Mouse (Mus musculus): Measurements from ENCODE around the gene Piezo1. TPM values are rescaled to one million over a fixed set of nuclear protein-coding genes. Genes with fewer than 3 reads are reported as not detected.

Piezo1 gene
- polyA plus RNA-seq, 1 experiment, result 146 TPM

DNA sequence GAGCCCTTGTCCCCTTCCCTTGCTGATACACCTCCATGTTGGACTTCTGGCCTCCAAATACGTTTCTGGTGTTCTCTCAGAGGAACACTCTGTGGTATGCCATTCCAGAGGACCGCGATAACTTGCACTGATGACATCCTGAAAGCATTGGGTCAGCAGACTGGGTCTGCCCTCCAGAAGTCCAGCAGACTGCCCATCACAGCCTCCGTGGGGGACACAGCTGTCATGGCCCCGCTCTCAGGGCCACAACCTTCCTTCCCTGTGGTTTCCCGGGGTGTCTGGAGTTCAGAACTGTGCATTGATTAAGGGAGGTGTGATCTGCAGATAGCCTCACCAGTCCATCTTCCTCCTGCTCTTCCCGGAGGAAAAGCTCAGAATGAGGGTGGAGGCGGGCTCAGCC is 88.6 kb downstream of the Piezo1 start:
- TF ChIP-seq POLR2A (IDR thresholded peaks at IDR 0.05; ENCODE audit: low read depth, low read length), result no peak
- no peak for TF ChIP-seq CTCF (IDR thresholded peaks at IDR 0.05; ENCODE audit: borderline replicate concordance, insufficient read depth, low read length)

GRCm38 (mm10) chr8:122461473-122462148 is 89.5 kb downstream of the Piezo1 start:
- Histone ChIP-seq H3K27ac (ENCODE audit: insufficient read depth, low read length) (peak overlapping the region; percentile 65), H3K4me3 (ENCODE audit: insufficient read depth, low read length) (no peak overlapping the region), H3K4me1 (ENCODE audit: control insufficient read depth, insufficient read depth, low read length) (peaks cover 21% of the 10 kb centered on the region)
- TF ChIP-seq CTCF (IDR thresholded peaks at IDR 0.05; ENCODE audit: borderline replicate concordance, insufficient read depth, low read length), result no peak
- no peak for TF ChIP-seq POLR2A (IDR thresholded peaks at IDR 0.05; ENCODE audit: low read depth, low read length)

More for the DNA sequence above, 88.6 kb downstream of the Piezo1 start:
- peak overlapping the region; percentile 9; the same call in 1 of the 2 replicates for H3K27ac ChIP-seq (ENCODE audit: insufficient read depth, low read length)
- H3K4me1 ChIP-seq (ENCODE audit: control insufficient read depth, insufficient read depth, low read length), result peaks cover 21% of the 10 kb centered on the region
- H3K4me3 ChIP-seq (ENCODE audit: insufficient read depth, low read length), result no peak overlapping the region

- Histone ChIP-seq H3K4me3 (ENCODE audit: insufficient read depth, low read length) (peak within 1 kb of the TSS; percentile 23; the same call in 1 of the 2 replicates), H3K4me1 (ENCODE audit: control insufficient read depth, insufficient read depth, low read length) (peaks cover 21% of the 10 kb centered on the region), H3K27ac (ENCODE audit: insufficient read depth, low read length) (peak within 1 kb of the TSS; percentile 65)
- TF ChIP-seq POLR2A (IDR thresholded peaks at IDR 0.05; ENCODE audit: low read depth, low read length), result no peak
- TF ChIP-seq CTCF (IDR thresholded peaks at IDR 0.05; ENCODE audit: borderline replicate concordance, insufficient read depth, low read length), result no peak
Measured at GRCm38 (mm10) chr8:122460524-122461472, 90.3 kb downstream of the Piezo1 start, which contains the start of gene Snai3. Gene Snai3, minus strand, starts transcription at chr8:122460733.

- TF ChIP-seq CTCF (IDR thresholded peaks at IDR 0.05; ENCODE audit: borderline replicate concordance, insufficient read depth, low read length) (no peak), POLR2A (IDR thresholded peaks at IDR 0.05; ENCODE audit: low read depth, low read length) (no peak)
- H3K4me3 ChIP-seq (ENCODE audit: insufficient read depth, low read length), result no peak overlapping the region
- peaks cover 21% of the 10 kb centered on the region for H3K4me1 ChIP-seq (ENCODE audit: control insufficient read depth, insufficient read depth, low read length)
- H3K27ac ChIP-seq (ENCODE audit: insufficient read depth, low read length), result no peak overlapping the region
Measured at GRCm38 (mm10) chr8:122459990-122460389, 91.1 kb downstream of the Piezo1 start.

DNA sequence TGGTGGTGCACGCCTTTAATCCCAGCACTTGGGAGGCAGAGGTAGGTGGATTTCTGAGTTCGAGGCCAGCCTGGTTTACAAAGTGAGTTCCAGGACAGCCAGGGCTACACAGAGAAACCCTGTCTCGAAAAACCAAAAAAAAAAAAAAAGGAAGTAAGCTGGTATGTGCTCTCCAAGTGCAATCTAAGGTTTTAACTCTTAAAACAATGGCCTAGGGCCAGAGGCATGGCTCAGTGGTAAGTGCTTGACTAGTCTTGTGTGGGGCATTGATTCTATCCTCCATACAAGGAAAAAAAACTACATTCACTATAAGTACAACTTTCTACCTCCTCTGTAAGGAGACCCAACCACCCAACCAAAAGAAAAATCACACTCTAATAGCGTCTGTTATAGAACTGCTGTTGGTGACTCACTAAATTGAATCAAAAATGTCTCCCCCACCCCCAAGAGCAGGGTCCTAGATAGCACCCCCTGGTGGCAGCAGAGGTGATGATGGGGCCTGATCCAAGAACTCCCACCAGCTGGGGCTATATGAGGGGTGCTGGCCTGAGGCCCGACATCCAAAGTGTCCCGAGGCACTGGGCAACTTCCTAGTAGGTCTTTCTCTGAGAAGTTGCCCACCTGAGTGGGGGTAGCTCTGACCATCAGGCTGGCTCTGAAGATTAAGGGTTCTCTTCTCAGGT is 91.8 kb downstream of the Piezo1 start:
- H3K27ac ChIP-seq (ENCODE audit: insufficient read depth, low read length), result no peak overlapping the region

GRCm38 (mm10) chr8:122457171-122457570 is 94.0 kb downstream of the Piezo1 start:
- no peak overlapping the region for H3K4me3 ChIP-seq (ENCODE audit: insufficient read depth, low read length)
- H3K4me1 ChIP-seq (ENCODE audit: control insufficient read depth, insufficient read depth, low read length), result peaks cover 11% of the 10 kb centered on the region
- no peak for TF ChIP-seq POLR2A (IDR thresholded peaks at IDR 0.05; ENCODE audit: low read depth, low read length)
- no peak for TF ChIP-seq CTCF (IDR thresholded peaks at IDR 0.05; ENCODE audit: borderline replicate concordance, insufficient read depth, low read length)
- no peak overlapping the region for H3K27ac ChIP-seq (ENCODE audit: insufficient read depth, low read length)

More for the DNA sequence above, 91.8 kb downstream of the Piezo1 start:
- Histone ChIP-seq H3K4me3 (ENCODE audit: insufficient read depth, low read length) (no peak overlapping the region), H3K4me1 (ENCODE audit: control insufficient read depth, insufficient read depth, low read length) (peaks cover 21% of the 10 kb centered on the region)
- no peak for TF ChIP-seq POLR2A (IDR thresholded peaks at IDR 0.05; ENCODE audit: low read depth, low read length)
- TF ChIP-seq CTCF (IDR thresholded peaks at IDR 0.05; ENCODE audit: borderline replicate concordance, insufficient read depth, low read length), result no peak

- no peak overlapping the region for H3K4me3 ChIP-seq (ENCODE audit: insufficient read depth, low read length)
- H3K4me1 ChIP-seq (ENCODE audit: control insufficient read depth, insufficient read depth, low read length), result no peaks in the 10 kb centered on the region
- TF ChIP-seq CTCF (IDR thresholded peaks at IDR 0.05; ENCODE audit: borderline replicate concordance, insufficient read depth, low read length) (no peak), POLR2A (IDR thresholded peaks at IDR 0.05; ENCODE audit: low read depth, low read length) (no peak)
- H3K27ac ChIP-seq (ENCODE audit: insufficient read depth, low read length), result no peak overlapping the region
Measured at GRCm38 (mm10) chr8:122454409-122454808, 96.7 kb downstream of the Piezo1 start.

GRCm38 (mm10) chr8:122452154-122452553 is 99.0 kb downstream of the Piezo1 start:
- Histone ChIP-seq H3K4me3 (ENCODE audit: insufficient read depth, low read length) (no peak overlapping the region), H3K27ac (ENCODE audit: insufficient read depth, low read length) (no peak overlapping the region), H3K4me1 (ENCODE audit: control insufficient read depth, insufficient read depth, low read length) (no peaks in the 10 kb centered on the region)
- TF ChIP-seq CTCF (IDR thresholded peaks at IDR 0.05; ENCODE audit: borderline replicate concordance, insufficient read depth, low read length), result no peak
- no peak for TF ChIP-seq POLR2A (IDR thresholded peaks at IDR 0.05; ENCODE audit: low read depth, low read length)

DNA sequence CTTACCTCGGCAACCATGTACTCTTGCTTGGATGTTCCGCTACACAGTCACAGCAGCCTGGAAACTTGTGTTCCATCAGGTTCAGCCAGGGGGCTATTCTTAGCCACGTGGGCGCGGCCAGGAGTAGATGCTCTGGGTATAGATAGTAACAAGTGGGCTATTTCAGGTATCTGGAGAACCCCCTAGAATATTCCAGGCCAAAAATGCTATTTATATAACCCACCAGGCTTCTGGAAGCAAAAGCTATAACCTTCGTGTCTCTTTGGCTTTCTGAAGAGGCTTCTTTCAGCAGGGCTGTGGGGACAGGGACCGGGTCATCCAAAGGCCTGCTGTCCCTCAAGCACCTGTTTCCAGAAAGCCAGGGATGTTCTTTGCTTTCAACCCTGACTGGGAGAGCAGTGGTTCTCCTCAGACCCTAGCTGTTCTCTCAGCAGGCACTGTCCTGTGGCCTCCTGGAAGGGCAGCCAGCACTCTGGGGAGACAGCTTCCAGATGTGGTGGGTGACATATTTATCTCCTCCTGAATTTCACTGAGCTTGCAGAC is 99.9 kb downstream of the Piezo1 start:
- Histone ChIP-seq H3K27ac (ENCODE audit: insufficient read depth, low read length) (no peak overlapping the region), H3K4me1 (ENCODE audit: control insufficient read depth, insufficient read depth, low read length) (no peaks in the 10 kb centered on the region), H3K4me3 (ENCODE audit: insufficient read depth, low read length) (no peak overlapping the region)
- TF ChIP-seq CTCF (IDR thresholded peaks at IDR 0.05; ENCODE audit: borderline replicate concordance, insufficient read depth, low read length), result no peak
- no peak for TF ChIP-seq POLR2A (IDR thresholded peaks at IDR 0.05; ENCODE audit: low read depth, low read length)
